Mouse (Mus musculus) thymus, postnatal 10 days (tissue): ENCODE results near the gene Etnk1.
A peak's percentile ranks its signal among the peaks of the same experiment; 100 is the strongest.
"Not testable (repeated sequence)": the region's sequence is repeated elsewhere in the genome, so short reads cannot be mapped to it uniquely, and the experiment has no call there.

Experiments
- DNase-seq, 2 experiments: peaks; one replicate each; pipeline ENCODE4 v3.0.0; 2021; ENCODE audit warnings: low spot score in 2 of 2

The Etnk1 gene

GRCm38 (mm10) chr6:143171781-143172465 is 4.9 kb downstream of the Etnk1 start:
- no peak for DNase-seq

- DNase-seq: not testable (repeated sequence)
These were observed 5.7 kb downstream of the Etnk1 start for GRCm38 (mm10) chr6:143172683-143173082.

- no peak for DNase-seq
These were observed 7.2 kb downstream of the Etnk1 start for GRCm38 (mm10) chr6:143174226-143174625.

- DNase-seq: peak in 1 of 2 experiments; percentile 62
These were observed 8.1 kb downstream of the Etnk1 start for GRCm38 (mm10) chr6:143174906-143175656.

GRCm38 (mm10) chr6:143176076-143176475 is 9.1 kb downstream of the Etnk1 start:
- no peak for DNase-seq

GRCm38 (mm10) chr6:143176591-143176990 is 9.6 kb downstream of the Etnk1 start:
- DNase-seq: no peak

- DNase-seq: no peak
These were observed 12.2 kb downstream of the Etnk1 start for GRCm38 (mm10) chr6:143179181-143179580.

- DNase-seq: no peak
These were observed 12.7 kb downstream of the Etnk1 start for GRCm38 (mm10) chr6:143179733-143180132.

GRCm38 (mm10) chr6:143180511-143180910 is 13.5 kb downstream of the Etnk1 start:
- DNase-seq: no peak

- DNase-seq: no peak
These were observed 17.1 kb downstream of the Etnk1 start for GRCm38 (mm10) chr6:143184099-143184498.

- DNase-seq: peak in 1 of 2 experiments; percentile 41
These were observed 17.7 kb downstream of the Etnk1 start for GRCm38 (mm10) chr6:143184745-143185144.

GRCm38 (mm10) chr6:143190838-143191476 is 23.9 kb downstream of the Etnk1 start:
- DNase-seq: no peak

GRCm38 (mm10) chr6:143191477-143192098 is 24.6 kb downstream of the Etnk1 start:
- DNase-seq: no peak

GRCm38 (mm10) chr6:143192709-143193108 is 25.7 kb downstream of the Etnk1 start:
- DNase-seq: no peak

GRCm38 (mm10) chr6:143193166-143193565 is 26.1 kb downstream of the Etnk1 start:
- no peak for DNase-seq

GRCm38 (mm10) chr6:143193641-143194040 is 26.6 kb downstream of the Etnk1 start:
- DNase-seq: no peak

GRCm38 (mm10) chr6:143197053-143197452 is 30.0 kb downstream of the Etnk1 start:
- no peak for DNase-seq

GRCm38 (mm10) chr6:143198421-143198820 is 31.4 kb downstream of the Etnk1 start:
- no peak for DNase-seq

GRCm38 (mm10) chr6:143203097-143203496 is 36.1 kb downstream of the Etnk1 start:
- no peak for DNase-seq

GRCm38 (mm10) chr6:143208880-143209279 is 41.9 kb downstream of the Etnk1 start:
- DNase-seq: no peak

- DNase-seq: no peak
These were observed 45.7 kb downstream of the Etnk1 start for GRCm38 (mm10) chr6:143212766-143213165.

- DNase-seq: no peak
These were observed 46.4 kb downstream of the Etnk1 start for GRCm38 (mm10) chr6:143213461-143213860.
